Mouse (Mus musculus) thymus, adult 18-20 months (tissue): ENCODE data around the gene Fscb.

Source experiments
- DNase-seq, 2 experiments: peaks; one replicate each; pipeline ENCODE4 v3.0.0; 2022; ENCODE audit warnings: mixed read lengths in 2 of 2

The Fscb gene

DNA sequence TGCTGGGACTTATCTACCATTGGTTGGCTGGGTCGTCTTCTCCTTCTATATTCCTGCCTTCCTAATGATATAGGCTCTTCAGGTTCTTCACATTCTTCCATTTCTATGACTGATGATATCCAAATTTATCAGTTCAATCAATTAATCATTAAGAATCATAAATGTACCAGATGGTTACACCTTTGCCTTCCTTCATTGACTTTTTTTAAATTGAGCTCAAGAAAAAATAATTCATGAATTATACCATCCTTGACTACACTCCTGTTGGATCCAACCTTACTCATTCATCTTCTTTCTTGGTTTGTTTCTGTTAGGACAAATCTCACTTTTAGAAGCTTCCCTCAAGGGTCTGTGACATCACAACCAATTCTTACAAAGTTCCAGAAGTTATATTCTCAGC is at the start of gene Fscb:
TSS of gene Fscb (minus strand) at position 101 of the 400 bp plus-strand sequence.
- no peak for DNase-seq

DNA sequence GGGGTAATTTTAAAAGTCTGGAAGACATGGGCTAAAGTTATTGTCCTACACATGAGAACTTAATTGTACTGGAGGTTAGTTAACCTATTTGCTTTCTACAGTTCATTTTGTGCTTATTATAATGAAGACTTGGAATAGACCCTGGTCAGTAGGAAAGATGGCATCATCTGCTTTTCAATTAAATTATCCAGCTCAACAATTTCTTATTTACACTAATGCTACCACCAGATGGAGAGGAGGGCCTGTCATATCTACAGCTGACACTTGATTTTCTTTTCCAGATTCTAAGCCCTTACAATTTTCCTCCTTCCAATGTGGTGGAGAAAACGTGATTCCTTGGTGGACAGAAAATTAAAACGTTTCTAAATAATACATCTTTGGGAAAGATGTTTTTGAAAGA is 42.3 kb upstream of the Fscb start:
- no peak for DNase-seq

DNA sequence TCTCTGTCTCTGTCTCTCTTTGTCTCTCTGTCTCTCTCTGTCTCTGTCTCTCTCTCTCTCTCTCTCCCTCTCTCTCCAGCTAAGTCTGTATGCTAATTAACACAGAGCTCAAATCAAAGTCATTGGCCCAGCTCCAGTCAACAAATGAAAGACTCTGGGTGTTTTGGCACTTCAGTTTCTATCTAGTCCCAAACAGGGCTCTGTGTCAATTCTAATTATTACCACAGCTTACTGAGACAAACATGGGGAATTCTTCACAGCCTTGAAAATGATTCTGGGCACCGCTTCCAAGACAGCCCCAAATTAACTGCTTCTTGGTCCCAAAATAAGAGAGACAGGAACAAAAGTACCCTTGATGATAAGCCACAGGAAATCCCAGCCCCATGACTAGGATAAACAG is 38.9 kb upstream of the Fscb start:
- no peak for DNase-seq

DNA sequence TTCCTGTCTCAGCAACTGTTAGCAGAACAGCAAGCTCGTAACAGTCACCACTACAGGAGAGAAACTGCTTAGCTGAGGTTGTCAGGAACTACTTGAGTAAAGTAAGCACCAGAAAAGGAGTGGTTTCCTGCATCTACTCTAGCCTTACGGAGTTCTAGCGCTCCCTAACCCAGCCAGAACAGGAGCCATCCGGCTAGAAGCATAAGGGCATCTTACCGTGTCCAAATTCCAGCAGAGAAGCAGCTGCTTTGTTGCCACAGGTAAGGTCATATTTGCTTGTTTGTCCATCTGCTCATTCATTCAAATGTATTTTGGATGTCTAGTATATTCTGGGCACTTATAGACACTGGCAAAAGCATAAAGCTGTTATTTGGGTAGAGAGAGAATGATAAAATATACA is 23.2 kb upstream of the Fscb start:
- no peak for DNase-seq

DNA sequence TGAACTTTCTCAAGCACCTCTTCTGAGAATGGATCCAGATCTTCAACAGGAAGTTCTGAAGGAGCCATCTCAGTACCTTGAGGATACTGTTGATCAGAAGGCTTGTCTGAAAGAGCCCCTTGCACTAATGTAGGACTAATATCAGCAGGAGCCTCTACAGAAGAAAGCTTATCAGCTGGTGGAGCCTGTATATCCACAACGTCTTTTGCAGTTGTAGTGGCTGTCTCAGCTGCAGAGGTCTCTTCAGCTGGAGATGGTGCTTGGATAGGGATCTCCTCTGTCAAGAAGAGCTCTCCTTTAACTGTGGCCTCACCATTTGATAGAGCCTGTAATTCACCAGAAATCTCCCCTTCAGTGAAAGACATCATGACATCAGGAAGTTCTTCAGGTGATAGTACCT is 875 bp downstream of the Fscb start:
- DNase-seq, result no peak

DNA sequence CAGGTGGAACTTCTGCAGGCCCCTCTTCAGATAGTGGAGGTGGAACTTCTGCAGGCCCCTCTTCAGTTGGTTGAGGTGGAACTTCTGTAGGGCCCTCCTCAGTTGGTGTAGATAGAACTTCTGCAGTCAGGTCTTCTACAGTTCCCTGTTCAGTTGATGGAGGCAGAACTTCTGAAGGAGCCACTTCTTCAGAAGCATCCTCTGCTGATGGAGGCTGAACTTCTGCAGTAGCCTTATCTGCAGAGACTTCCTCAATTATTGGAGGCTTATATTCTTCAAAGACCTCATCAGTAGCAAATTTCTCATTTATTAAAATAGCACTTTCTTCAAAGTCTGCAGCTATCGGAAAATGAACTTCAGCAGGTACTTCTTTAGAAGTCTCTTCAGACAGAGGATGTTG is 1.4 kb downstream of the Fscb start:
- no peak for DNase-seq

DNA sequence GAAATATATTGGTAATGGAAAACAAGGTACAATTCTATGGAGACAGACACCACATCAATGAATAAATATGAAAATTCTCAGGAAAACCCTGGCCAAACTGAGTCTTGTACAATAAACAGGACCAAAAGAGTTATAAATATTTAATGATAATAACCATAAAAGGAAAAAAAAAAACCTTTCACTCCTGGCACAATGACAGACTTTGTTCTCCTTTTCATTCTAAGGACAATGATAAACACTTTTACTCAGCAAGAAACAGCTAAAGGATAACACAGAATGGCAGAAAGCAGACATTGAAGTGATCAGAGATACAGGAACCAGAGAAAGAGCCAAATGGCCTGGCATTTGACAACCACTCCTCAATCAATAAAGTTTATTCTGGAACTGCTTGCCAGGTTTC is 19.3 kb downstream of the Fscb start:
- DNase-seq, result no peak

DNA sequence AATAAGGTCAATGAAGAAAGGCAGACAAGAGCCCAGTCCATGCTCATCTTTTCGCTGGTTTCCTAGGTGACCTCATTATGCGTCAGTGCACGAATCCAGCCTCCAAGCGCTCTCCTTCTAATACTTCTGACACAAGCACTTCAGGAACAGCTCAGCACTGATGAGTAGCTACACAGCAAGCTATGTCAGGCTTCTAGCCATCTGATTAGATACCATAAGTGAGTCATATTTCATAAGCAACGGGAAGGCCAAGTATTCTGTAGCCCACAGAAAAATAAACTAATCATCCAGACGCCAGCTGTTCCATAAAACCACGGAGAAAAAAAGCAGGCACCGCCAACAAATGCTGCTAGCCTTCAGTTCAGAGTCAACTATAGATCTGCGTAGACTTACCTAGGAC is 24.6 kb downstream of the Fscb start:
- no peak for DNase-seq

DNA sequence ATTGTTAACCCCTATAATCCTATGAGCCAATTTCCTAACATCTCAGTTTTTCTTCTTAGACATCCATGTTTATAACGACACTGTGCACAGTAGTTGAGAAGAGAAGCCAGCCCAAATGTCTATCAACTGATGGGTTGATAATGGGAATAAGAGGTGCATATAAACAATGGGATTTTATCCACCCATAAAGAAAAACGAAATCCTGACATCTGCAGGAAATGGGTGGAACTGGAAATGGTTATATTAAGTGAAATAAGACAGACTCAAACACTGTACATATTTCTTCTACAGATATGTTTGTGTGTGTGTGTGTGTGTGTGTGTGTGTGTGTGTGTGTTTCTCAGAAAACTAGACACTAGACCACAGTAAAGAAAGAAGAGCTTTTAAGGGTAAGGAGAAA is 37.8 kb downstream of the Fscb start:
- no peak for DNase-seq
